Mouse (Mus musculus): Measurements from ENCODE around the gene Ppp1r35.

DNA sequence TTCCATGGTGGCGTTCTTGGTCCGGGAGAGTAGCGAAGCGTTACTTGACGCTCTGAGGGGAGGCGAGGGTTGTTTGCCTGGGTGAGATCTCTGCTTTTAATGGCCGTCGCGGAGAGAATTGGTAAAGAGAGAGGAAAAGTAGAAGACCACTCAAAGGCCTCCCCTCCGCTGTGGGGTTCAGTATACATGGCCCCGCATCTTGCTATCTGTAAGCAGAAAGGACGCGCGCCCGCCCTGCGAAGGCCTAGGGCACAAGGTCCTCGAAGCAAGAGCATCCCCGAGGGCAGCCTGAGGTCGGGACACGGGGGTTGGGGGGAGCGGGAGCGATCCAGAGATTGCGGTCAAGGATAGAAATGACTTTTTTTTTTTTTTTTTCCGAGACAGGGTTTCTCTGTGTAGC lies 9.5 kb downstream of the Ppp1r35 start:
- TF ChIP-seq CTCF (IDR thresholded peaks at IDR 0.05; ENCODE audit: extremely low read depth, insufficient read length, insufficient replicate concordance, low read depth, low read length): no peak
- no peak for TF ChIP-seq POLR2A (IDR thresholded peaks at IDR 0.05; ENCODE audit: low read depth, low read length)
